Mouse (Mus musculus): Measurements from ENCODE around the gene 9130213A22Rik. TPM values are rescaled to one million over a fixed set of nuclear protein-coding genes. Genes with fewer than 3 reads are reported as not detected.
A peak's percentile ranks its signal among the peaks of the same experiment; 100 is the strongest.

9130213A22Rik gene
- total and polyA plus RNA-seq, 3 experiments = 0.08 to 0.26 TPM; not detected in 1

DNA sequence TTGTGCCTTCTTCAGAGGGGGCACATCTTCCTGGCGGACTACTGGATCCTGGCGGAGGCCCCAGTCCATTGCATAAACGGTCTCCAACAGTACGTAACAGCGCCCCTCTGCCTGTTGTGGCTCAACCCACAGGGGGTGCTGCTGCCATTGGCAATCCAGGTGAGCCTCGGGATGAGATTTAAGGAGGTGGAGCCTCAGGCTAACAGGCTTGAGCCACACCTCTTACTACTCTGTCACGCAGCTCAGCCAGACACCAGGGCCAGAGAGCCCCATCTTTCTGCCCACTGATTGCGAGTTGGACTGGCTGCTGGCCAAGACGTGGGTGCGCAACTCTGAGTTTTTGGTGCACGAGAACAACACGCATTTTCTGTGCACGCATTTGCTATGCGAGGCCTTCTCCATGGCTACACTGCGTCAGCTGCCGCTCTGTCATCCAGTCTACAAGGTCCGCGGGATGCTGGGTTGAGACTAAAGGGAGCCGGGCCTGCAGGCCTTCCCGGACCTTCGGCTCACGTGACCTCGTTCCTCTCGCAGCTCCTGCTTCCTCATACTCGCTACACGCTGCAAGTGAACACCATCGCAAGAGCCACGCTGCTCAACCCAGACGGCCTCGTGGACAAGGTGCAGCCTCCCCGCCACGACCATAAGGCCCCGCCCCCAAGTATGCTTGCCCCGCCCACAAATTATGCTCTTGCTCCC, 11.7 kb upstream of the 9130213A22Rik start:
- H3K9ac ChIP-seq (ENCODE audit: control insufficient read depth, low read depth, low read length, poor library complexity, severe bottlenecking) = peak overlapping the region; percentile 15; the same call in 1 of the 2 replicates
- peak overlapping the region; percentile 32 to 45 for H3K4me3 ChIP-seq (ENCODE audit: control insufficient read depth in 1 of 2, insufficient read depth in 1 of 2, low read depth in 2 of 2, low read length in 2 of 2)
- TF ChIP-seq CTCF (IDR thresholded peaks at IDR 0.05 in 2 of 3, conservative IDR thresholded peaks at IDR 0.05 in 1 of 3; ENCODE audit: control insufficient read depth in 1 of 3, insufficient read depth in 1 of 3, low read depth in 2 of 3, low read length in 3 of 3, poor library complexity in 1 of 3, severe bottlenecking in 1 of 3) (peak in 2 of 3 experiments; percentile 28 to 32; a peak in 3 of 6 replicates), BHLHE40 (IDR thresholded peaks at IDR 0.05; ENCODE audit: borderline replicate concordance, low read depth, low read length) (peak; percentile 83; the same call in 1 of the 2 replicates), MYC (IDR thresholded peaks at IDR 0.05; ENCODE audit: low read depth, low read length) (peak; percentile 57; the same call in 1 of the 2 replicates), SIN3A (IDR thresholded peaks at IDR 0.05; ENCODE audit: low read length) (peak; percentile 26; the same call in 1 of the 2 replicates), USF1 (IDR thresholded peaks at IDR 0.05; ENCODE audit: low read depth, low read length) (peak; percentile 91), MAFK (IDR thresholded peaks at IDR 0.05; ENCODE audit: borderline replicate concordance, low read depth, low read length) (no peak), USF2 (IDR thresholded peaks at IDR 0.05; ENCODE audit: borderline replicate concordance in 1 of 2, insufficient read depth in 1 of 2, low read depth in 1 of 2, low read length in 2 of 2) (no peak), ELF1 (IDR thresholded peaks at IDR 0.05; ENCODE audit: low read depth, low read length) (no peak), MAX (IDR thresholded peaks at IDR 0.05; ENCODE audit: low read length) (peak; percentile 79)
- H3K27ac ChIP-seq (ENCODE audit: control insufficient read depth, low read depth, low read length) = no peak overlapping the region
- H3K79me2 ChIP-seq (ENCODE audit: control insufficient read depth, insufficient read depth, low read length, poor library complexity) = no peaks in the 10 kb centered on the region
- peaks cover 2 to 17% of the 10 kb centered on the region in 2 experiments; a peak in 3 of 4 replicates for H3K4me1 ChIP-seq (ENCODE audit: control insufficient read depth in 1 of 2, insufficient read depth in 2 of 2, low read length in 2 of 2)
- no peaks in the 10 kb centered on the region for H3K36me3 ChIP-seq (ENCODE audit: control insufficient read depth in 1 of 2, insufficient read depth in 2 of 2, low read length in 2 of 2)
- peak; percentile 71 for DNase-seq (ENCODE audit: low read depth, low spot score)
- H3K9me3 ChIP-seq (replicated peaks; ENCODE audit: insufficient read depth, low read length) = no peaks in the 10 kb centered on the region
- peaks cover 7 to 23% of the 10 kb centered on the region in 2 experiments for H3K27me3 ChIP-seq (ENCODE audit: control insufficient read depth in 1 of 2, insufficient read depth in 2 of 2, low read length in 2 of 2)

DNA sequence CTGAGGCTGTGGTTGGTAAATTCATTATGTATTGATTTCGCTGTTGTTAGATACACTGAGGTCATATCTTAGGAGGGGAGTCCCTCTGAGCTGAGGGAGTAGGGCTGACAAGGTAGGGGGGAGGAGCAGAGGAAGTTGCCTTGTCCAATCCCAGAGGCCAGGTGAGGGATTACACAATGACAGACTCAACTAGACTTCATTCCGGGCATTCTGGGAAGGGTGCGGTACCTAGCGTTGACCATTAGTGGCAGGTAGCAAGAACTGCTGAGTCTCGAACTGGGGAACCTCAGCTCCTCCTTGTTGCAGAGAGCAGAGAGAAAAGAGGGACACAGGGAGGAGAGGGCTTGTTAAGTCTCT, 11.2 kb upstream of the 9130213A22Rik start:
- H3K27me3 ChIP-seq (ENCODE audit: control insufficient read depth in 1 of 2, insufficient read depth in 2 of 2, low read length in 2 of 2) = peaks cover 7 to 17% of the 10 kb centered on the region in 2 experiments
- no peaks in the 10 kb centered on the region for H3K79me2 ChIP-seq (ENCODE audit: control insufficient read depth, insufficient read depth, low read length, poor library complexity)
- TF ChIP-seq CTCF (IDR thresholded peaks at IDR 0.05 in 2 of 3, conservative IDR thresholded peaks at IDR 0.05 in 1 of 3; ENCODE audit: control insufficient read depth in 1 of 3, insufficient read depth in 1 of 3, low read depth in 2 of 3, low read length in 3 of 3, poor library complexity in 1 of 3, severe bottlenecking in 1 of 3) = 0 out of 6 replicates have a peak, but pooled peaks of 1 of the 3 experiments have one; percentile 3
- no peak for TF ChIP-seq UBTF (IDR thresholded peaks at IDR 0.05; ENCODE audit: borderline replicate concordance, insufficient read depth, low read depth, low read length)
- no peak overlapping the region for H3K27ac ChIP-seq (ENCODE audit: control insufficient read depth, low read depth, low read length)
- DNase-seq (ENCODE audit: low read depth, low spot score) = no peak
- H3K4me1 ChIP-seq (ENCODE audit: control insufficient read depth in 1 of 2, insufficient read depth in 2 of 2, low read length in 2 of 2) = peaks cover 2 to 18% of the 10 kb centered on the region in 2 experiments; a peak in 3 of 4 replicates
- no peaks in the 10 kb centered on the region for H3K9me3 ChIP-seq (replicated peaks; ENCODE audit: insufficient read depth, low read length)
- no peak overlapping the region for H3K4me3 ChIP-seq (ENCODE audit: control insufficient read depth in 1 of 2, insufficient read depth in 1 of 2, low read depth in 2 of 2, low read length in 2 of 2)
- no peak overlapping the region for H3K9ac ChIP-seq (ENCODE audit: control insufficient read depth, low read depth, low read length, poor library complexity, severe bottlenecking)
- 0 out of 4 replicates have a peak, but pooled peaks cover 0 to 2% of the 10 kb centered on the region in 2 experiments for H3K36me3 ChIP-seq (ENCODE audit: control insufficient read depth in 1 of 2, insufficient read depth in 2 of 2, low read length in 2 of 2)

All from MEL (cell line).